Mouse (Mus musculus) stomach, embryonic 14.5 days (tissue): ENCODE results near the gene Adamts13. TPM values are rescaled to one million over a fixed set of nuclear protein-coding genes. Genes with fewer than 3 reads are reported as not detected.

Source experiments
- ATAC-seq: fragments of 200-750 bp; cut with Nextera tagmentation; 2 replicates; pipeline ENCODE4 v1.8.0; 2017; ENCODE audit warnings: low read depth, moderate TSS enrichment; ENCODE audit not compliant: insufficient number of reproducible peaks, insufficient read depth, low FRiP score
- H3K27ac ChIP-seq: fragments of 300-500 bp; sonication (generic); 2 replicates; pipeline ENCODE4 v1.5.1; 2014; ENCODE audit warnings: mild to moderate bottlenecking, low read length, moderate library complexity, mixed read lengths
- H3K27me3 ChIP-seq: fragments of 300-500 bp; sonication (generic); 2 replicates; pipeline ENCODE4 v1.6.1; 2014; ENCODE audit warnings: low read length, control low read depth, mixed read lengths; ENCODE audit not compliant: control insufficient read depth, insufficient read depth
- H3K36me3 ChIP-seq: fragments of 300-500 bp; sonication (generic); 2 replicates; pipeline ENCODE4 v1.6.1; 2014; ENCODE audit warnings: mild to moderate bottlenecking, control low read depth, low read length, moderate library complexity, mixed read lengths; ENCODE audit not compliant: control insufficient read depth, insufficient read depth
- H3K4me1 ChIP-seq: fragments of 300-500 bp; sonication (generic); 2 replicates; pipeline ENCODE4 v1.6.1; 2014; ENCODE audit warnings: low read length, control low read depth, mixed read lengths; ENCODE audit not compliant: control insufficient read depth, insufficient read depth
- H3K4me2 ChIP-seq: fragments of 300-500 bp; sonication (generic); replicated peaks from 2 replicates; pipeline ENCODE4 v1.6.1; 2014; ENCODE audit warnings: low read depth, low read length, control low read depth
- H3K4me3 ChIP-seq: fragments of 300-500 bp; sonication (generic); 2 replicates; pipeline ENCODE4 v1.5.1; 2014; ENCODE audit warnings: low read depth, low read length, control low read depth
- H3K9ac ChIP-seq: fragments of 300-500 bp; sonication (generic); replicated peaks from 2 replicates; pipeline ENCODE4 v1.6.1; 2014; ENCODE audit warnings: low read depth, mild to moderate bottlenecking, control low read depth, low read length, moderate library complexity, mixed read lengths
- H3K9me3 ChIP-seq: fragments of 300-500 bp; sonication (generic); 2 replicates; pipeline ENCODE4 v1.6.1; 2016; ENCODE audit warnings: low read depth, low read length, control low read depth; ENCODE audit not compliant: control insufficient read depth
- WGBS: fragments of 180-500 bp; shearing (Covaris S2); extraction: QIAGEN DNeasy Blood & Tissue Kit; methylation state at CpG from one replicate; pipeline ENCODE4 v1.1.7; 2014; 5-methylcytosine and 5-hydroxymethylcytosine counted together
- polyA plus RNA-seq: library from polyadenylated mRNA; unstranded; fragments of >200 nt; fragmentation: Nextera tagmentation; extraction: Ambion mirVana; gene quantifications from 2 replicates; pipeline ENCODE4 v1.2.1, GENCODE M21; 2014

Gene Adamts13
- 0.07 TPM in 1 of 2 replicates, not detected in the other for polyA plus RNA-seq

DNA sequence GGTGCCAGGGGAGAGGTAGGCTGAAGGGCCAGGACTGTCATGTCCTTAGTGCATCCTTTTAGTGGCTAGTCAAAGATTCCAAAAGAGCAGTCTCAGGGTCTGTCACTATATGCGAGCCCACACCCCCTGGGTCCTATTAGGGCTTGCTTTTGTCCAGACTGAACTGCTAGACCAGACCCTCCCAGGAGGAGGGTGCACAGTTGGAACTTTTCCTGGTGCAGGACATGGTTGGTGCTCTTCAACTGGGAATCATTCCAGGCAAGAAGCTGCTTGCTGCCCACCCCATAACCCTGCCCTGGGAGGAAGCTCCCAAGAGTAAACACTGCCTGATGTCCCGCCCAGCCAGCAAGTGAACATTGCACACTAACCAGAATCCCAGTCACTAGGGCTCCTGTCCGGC, at the start of gene Adamts13:
Gene Adamts13, plus strand, starts transcription at position 301 of the 400 bp plus-strand sequence.
- H3K9me3 ChIP-seq, result no peaks in the 10 kb centered on the region
- H3K4me1 ChIP-seq, result no peaks in the 10 kb centered on the region
- no peaks in the 10 kb centered on the region for H3K36me3 ChIP-seq
- 58% methylated on average over 3 of the region's 3 CpGs for WGBS
- no peak within 1 kb of the TSS for H3K4me2 ChIP-seq
- no peak within 1 kb of the TSS for H3K4me3 ChIP-seq
- no peaks in the 10 kb centered on the region for H3K27me3 ChIP-seq
- H3K27ac ChIP-seq, result no peak within 1 kb of the TSS
- no peak within 1 kb of the TSS for H3K9ac ChIP-seq
- ATAC-seq, result no peak

GRCm38 (mm10) chr2:26927745-26928476, 45.3 kb upstream of the Adamts13 start:
- Histone ChIP-seq H3K4me3 (no peak overlapping the region), H3K9me3 (no peaks in the 10 kb centered on the region), H3K27ac (no peak overlapping the region), H3K36me3 (peaks cover 73% of the 10 kb centered on the region), H3K4me2 (no peak overlapping the region), H3K9ac (no peak overlapping the region), H3K27me3 (no peaks in the 10 kb centered on the region), H3K4me1 (peaks cover 11% of the 10 kb centered on the region)
- no peak for ATAC-seq
- 89% methylated on average over 6 of the region's 6 CpGs for WGBS

GRCm38 (mm10) chr2:26930390-26930789, 42.8 kb upstream of the Adamts13 start:
- Histone ChIP-seq H3K4me3 (no peak overlapping the region), H3K9me3 (no peaks in the 10 kb centered on the region), H3K4me1 (peaks cover 11% of the 10 kb centered on the region), H3K4me2 (no peak overlapping the region), H3K9ac (no peak overlapping the region), H3K36me3 (peaks cover 49% of the 10 kb centered on the region), H3K27me3 (no peaks in the 10 kb centered on the region), H3K27ac (no peak overlapping the region)
- 55% methylated on average over 1 of the region's 1 CpGs for WGBS
- ATAC-seq, result no peak

DNA sequence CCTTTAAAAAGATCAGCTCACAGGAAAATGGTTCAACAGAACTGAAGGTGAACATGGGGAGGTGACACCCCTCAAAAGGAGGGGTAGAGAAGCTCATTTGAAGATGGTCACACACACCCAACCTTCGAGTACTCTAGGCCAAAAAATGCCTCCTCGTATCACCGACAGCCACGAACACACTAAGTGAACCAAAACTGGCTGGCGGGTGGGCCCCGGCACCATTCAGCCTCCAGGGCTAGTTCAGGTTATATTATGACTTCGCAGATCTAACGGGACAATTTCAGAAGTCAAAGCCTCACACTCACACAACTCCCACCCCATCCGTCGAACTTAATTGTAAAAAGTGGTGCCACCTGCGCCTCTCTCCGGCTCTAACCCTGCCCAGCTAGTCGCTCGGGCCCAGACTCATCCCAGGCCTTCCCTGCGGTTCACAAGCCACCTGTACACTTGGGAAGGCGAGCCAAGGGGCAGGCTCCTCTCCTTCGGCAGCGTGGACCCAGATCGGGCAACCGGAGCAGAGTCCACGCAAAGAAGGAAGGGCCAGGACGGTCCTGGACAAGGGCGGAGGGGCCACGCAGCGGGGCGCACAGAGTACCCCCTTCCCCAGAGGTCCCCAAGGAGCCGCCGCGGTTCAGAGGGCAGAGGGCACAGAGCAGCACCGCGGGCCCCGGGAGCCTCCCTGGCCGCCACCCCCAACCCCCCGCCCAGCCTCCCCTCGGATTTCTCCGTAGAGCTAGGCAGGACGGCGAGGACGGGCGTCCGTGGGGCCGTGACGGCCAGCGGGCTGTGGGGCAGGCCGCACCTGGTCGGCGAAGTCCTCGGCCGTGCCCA, 40.5 kb upstream of the Adamts13 start:
- peak; percentile 20 for ATAC-seq
- 1% methylated on average over 45 of the region's 49 CpGs for WGBS

GRCm38 (mm10) chr2:26933304-26934055, 39.7 kb upstream of the Adamts13 start, which contains the start of the genes Surf4 and Stkld1:
TSS of gene Surf4 (minus strand) at chr2:26933928.
TSS of gene Stkld1 (plus strand) at chr2:26934047.
- Histone ChIP-seq H3K27me3 (no peaks in the 10 kb centered on the region), H3K9ac (peak within 1 kb of the TSS; percentile 99), H3K4me3 (peak within 1 kb of the TSS; percentile 91), H3K4me1 (peaks cover 11% of the 10 kb centered on the region), H3K27ac (peak within 1 kb of the TSS; percentile 92), H3K36me3 (peaks cover 19% of the 10 kb centered on the region; the same call in 1 of the 2 replicates), H3K9me3 (no peaks in the 10 kb centered on the region), H3K4me2 (peak within 1 kb of the TSS; percentile 74)
- under 1% methylated on average over 69 of the region's 70 CpGs for WGBS
- peak; percentile 95 for ATAC-seq

More for the DNA sequence above, 40.5 kb upstream of the Adamts13 start:
- Histone ChIP-seq H3K4me1 (peaks cover 11% of the 10 kb centered on the region), H3K27ac (peak overlapping the region; percentile 92), H3K9ac (peak overlapping the region; percentile 99), H3K36me3 (peaks cover 27% of the 10 kb centered on the region; the same call in 1 of the 2 replicates), H3K9me3 (no peaks in the 10 kb centered on the region), H3K4me3 (peak overlapping the region; percentile 91), H3K27me3 (no peaks in the 10 kb centered on the region), H3K4me2 (peak overlapping the region; percentile 74)

DNA sequence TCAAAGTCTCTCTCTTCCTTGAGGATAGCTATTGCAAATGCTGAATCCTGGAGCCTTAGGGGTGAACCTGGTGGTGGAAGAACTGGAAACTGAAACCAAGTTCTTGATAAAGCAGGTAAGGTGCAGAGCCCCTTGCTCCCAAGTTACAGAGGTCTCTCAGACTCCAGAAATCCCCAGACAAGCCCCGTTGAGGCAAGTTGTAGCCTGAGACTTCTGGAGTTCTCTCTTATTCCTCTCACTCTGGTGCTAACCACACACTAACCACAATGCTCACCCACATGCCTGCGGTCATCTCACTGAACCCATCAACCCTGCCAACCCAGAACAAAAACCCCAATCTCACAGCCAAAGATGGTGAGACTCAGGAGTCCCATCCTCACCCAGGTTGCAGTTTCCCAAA, 37.9 kb upstream of the Adamts13 start:
- H3K27me3 ChIP-seq, result no peaks in the 10 kb centered on the region
- H3K36me3 ChIP-seq, result peaks cover 8% of the 10 kb centered on the region; the same call in 1 of the 2 replicates
- H3K27ac ChIP-seq, result no peak overlapping the region
- no peak overlapping the region for H3K4me3 ChIP-seq
- H3K9me3 ChIP-seq, result no peaks in the 10 kb centered on the region
- peaks cover 9% of the 10 kb centered on the region for H3K4me1 ChIP-seq
- no peak for ATAC-seq
- H3K9ac ChIP-seq, result no peak overlapping the region
- 81% methylated on average over 2 of the region's 2 CpGs for WGBS
- H3K4me2 ChIP-seq, result no peak overlapping the region

- ATAC-seq, result no peak
Measured at GRCm38 (mm10) chr2:26936425-26936824, 36.8 kb upstream of the Adamts13 start.

DNA sequence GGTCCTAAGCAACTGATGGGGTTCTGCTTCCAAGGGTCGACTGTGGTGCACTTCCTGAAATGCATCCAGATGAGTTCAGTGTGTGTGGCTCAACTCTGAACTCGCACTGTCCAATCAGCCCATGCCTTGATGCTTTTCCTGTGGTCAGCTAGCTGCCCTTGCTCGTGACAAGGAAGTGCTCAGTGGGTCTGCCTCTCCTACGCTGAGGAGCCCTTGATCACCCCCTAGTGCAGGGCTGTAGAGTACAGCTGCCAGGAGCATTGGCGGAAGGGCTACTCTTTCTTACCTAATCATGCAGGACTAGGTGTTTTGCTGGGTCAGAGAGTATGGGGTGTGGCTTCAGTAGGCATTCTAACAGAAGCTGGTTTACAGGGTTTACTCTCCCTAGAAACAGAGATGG, 31.7 kb upstream of the Adamts13 start:
- ATAC-seq, result no peak
- no peaks in the 10 kb centered on the region for H3K27me3 ChIP-seq
- H3K4me3 ChIP-seq, result no peak overlapping the region
- no peak overlapping the region for H3K4me2 ChIP-seq
- 39% methylated on average over 5 of the region's 5 CpGs for WGBS
- H3K9me3 ChIP-seq, result no peaks in the 10 kb centered on the region
- H3K9ac ChIP-seq, result no peak overlapping the region
- H3K27ac ChIP-seq, result no peak overlapping the region
- no peaks in the 10 kb centered on the region for H3K36me3 ChIP-seq
- H3K4me1 ChIP-seq, result no peaks in the 10 kb centered on the region

More at GRCm38 (mm10) chr2:26936425-26936824, 36.8 kb upstream of the Adamts13 start:
- Histone ChIP-seq H3K4me3 (no peak overlapping the region), H3K9me3 (no peaks in the 10 kb centered on the region), H3K4me2 (no peak overlapping the region), H3K9ac (no peak overlapping the region), H3K4me1 (peaks cover 8% of the 10 kb centered on the region), H3K27ac (no peak overlapping the region), H3K27me3 (no peaks in the 10 kb centered on the region), H3K36me3 (no peaks in the 10 kb centered on the region)
- 63% methylated on average over 1 of the region's 1 CpGs for WGBS
